ENCODE assay signal across 9 mouse cellular contexts in the genomic region with DNA sequence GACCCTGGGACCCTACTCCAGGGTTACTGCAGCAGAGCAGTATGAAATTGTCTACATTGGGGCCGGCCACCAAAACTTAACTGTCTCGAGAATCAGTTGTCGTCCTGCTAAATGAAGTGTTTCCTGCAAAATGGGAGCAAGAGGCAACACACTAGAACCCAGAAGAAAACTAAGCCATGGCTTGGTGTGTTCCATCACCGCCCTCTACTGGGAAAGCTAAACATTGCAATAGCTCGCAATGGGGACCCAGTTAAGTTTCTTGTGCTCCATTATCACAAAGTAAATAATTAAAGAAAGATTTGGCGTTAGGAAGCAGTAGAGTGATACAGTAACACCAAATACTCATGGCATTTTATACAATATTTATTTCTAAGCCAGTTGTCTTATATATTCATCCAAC.
DNase-seq lines count a peak whose midpoint lies in the region; ATAC-seq and TF ChIP-seq lines count a peak whose summit lies in the region.
"Had no signal": no experiment of that assay in that cellular context is flagged by ENCODE, and none has a peak within 500 bp of the region (broad histone marks: within the 10 kb centered on the region; RNA-seq: fewer than 3 reads in every experiment).

No protein-coding gene starts in this region.

- no peak overlapping the region for H3K4me3 ChIP-seq in liver, adult 2 months (ENCODE audit: insufficient read depth, low read depth, low read length)
- H3K4me3 ChIP-seq in liver, embryonic 11.5 days (ENCODE audit: low read depth, low read length): no peak overlapping the region
- no peak overlapping the region for H3K4me3 ChIP-seq in limb, embryonic 10.5 days
- H3K4me3 ChIP-seq: liver, embryonic 15.5 days had no signal

- no peaks in the 10 kb centered on the region for H3K4me1 ChIP-seq in liver, adult 2 months (ENCODE audit: control insufficient read depth, insufficient read depth, low read length)
- no peaks in the 10 kb centered on the region for H3K4me1 ChIP-seq in liver, embryonic 11.5 days (replicated peaks; ENCODE audit: control insufficient read depth, insufficient read depth, low read length)
- H3K4me1 ChIP-seq in limb, embryonic 10.5 days: peaks cover 5% of the 10 kb centered on the region
- H3K4me1 ChIP-seq: liver, embryonic 15.5 days had no signal

- no peak overlapping the region for H3K27ac ChIP-seq in liver, adult 2 months (replicated peaks; ENCODE audit: insufficient read depth, low read depth, low read length)
- no peak overlapping the region for H3K27ac ChIP-seq in liver, embryonic 11.5 days (ENCODE audit: low read depth, low read length)
- H3K27ac ChIP-seq in limb, embryonic 10.5 days: no peak overlapping the region
- H3K27ac ChIP-seq: liver, embryonic 15.5 days had no signal

- DNase-seq in liver, adult 2 months (ENCODE audit: extremely low read depth, low read depth, low spot score): peak; percentile 19
- no peak for DNase-seq in liver, embryonic 11.5 days (ENCODE audit: low spot score)
- DNase-seq in T-cell, adult 2 months (ENCODE audit: low spot score): peak; percentile 43
- DNase-seq in cerebellum, postnatal 25 days: peak; percentile 58 to 78
- DNase-seq in kidney, adult 9 months: peak; percentile 56
- DNase-seq in limb, embryonic 10.5 days (ENCODE audit: low spot score): peak; percentile 45
- peak; percentile 52 for DNase-seq in right cerebral cortex, postnatal 14 days
- no peak for DNase-seq in MN1 (ENCODE audit: low spot score)

- no peaks in the 10 kb centered on the region for H3K36me3 ChIP-seq in liver, adult 2 months (ENCODE audit: control insufficient read depth, insufficient read depth, low read length)
- H3K36me3 ChIP-seq in liver, embryonic 11.5 days (ENCODE audit: control insufficient read depth, insufficient read depth, low read length): no peaks in the 10 kb centered on the region
- H3K36me3 ChIP-seq in limb, embryonic 10.5 days: no peaks in the 10 kb centered on the region
- H3K36me3 ChIP-seq: liver, embryonic 15.5 days had no signal

- no peak overlapping the region for H3K4me2 ChIP-seq in liver, embryonic 11.5 days
- H3K4me2 ChIP-seq: liver, embryonic 15.5 days had no signal

- ATAC-seq in liver, embryonic 11.5 days (replicated peaks; ENCODE audit: low FRiP score): no peak

- H3K9ac ChIP-seq in liver, adult 2 months (ENCODE audit: low read depth, low read length): no peak overlapping the region
- no peak overlapping the region for H3K9ac ChIP-seq in liver, embryonic 11.5 days (ENCODE audit: low read depth, low read length)
- H3K9ac ChIP-seq: liver, embryonic 15.5 days had no signal

- no peaks in the 10 kb centered on the region for H3K79me2 ChIP-seq in liver, adult 2 months (ENCODE audit: control insufficient read depth, insufficient read depth, low read length)

- no peaks in the 10 kb centered on the region for H3K9me3 ChIP-seq in liver, embryonic 11.5 days (ENCODE audit: control insufficient read depth, low read length)
- no peaks in the 10 kb centered on the region for H3K9me3 ChIP-seq in limb, embryonic 10.5 days (replicated peaks)
- H3K9me3 ChIP-seq: liver, embryonic 15.5 days had no signal

- H3K27me3 ChIP-seq in liver, adult 2 months (ENCODE audit: control insufficient read depth, insufficient read depth, low read length): no peaks in the 10 kb centered on the region
- H3K27me3 ChIP-seq in liver, embryonic 11.5 days (replicated peaks; ENCODE audit: control insufficient read depth, insufficient read depth, low read length): no peaks in the 10 kb centered on the region
- no peaks in the 10 kb centered on the region for H3K27me3 ChIP-seq in limb, embryonic 10.5 days (ENCODE audit: low read depth, poor library complexity, severe bottlenecking)
- H3K27me3 ChIP-seq: liver, embryonic 15.5 days had no signal

- peak; percentile 36; the same call in 1 of the 2 replicates for TF ChIP-seq CTCF in liver, adult 2 months (IDR thresholded peaks at IDR 0.05; ENCODE audit: low read depth, low read length)

- no peak for TF ChIP-seq POLR2A in liver, adult 2 months (IDR thresholded peaks at IDR 0.05; ENCODE audit: extremely low read depth, insufficient read depth, low read length)

- 16% methylated on average over 6 of the region's 6 CpGs for WGBS in liver, adult 2 months
- 18% methylated on average over 6 of the region's 6 CpGs for WGBS in liver, embryonic 11.5 days
- 30% methylated on average over 6 of the region's 6 CpGs for WGBS in limb, embryonic 10.5 days

Comparison
In these comparisons a context has a peak if more than half of its experiments do, and no peak if none do; other contexts are left out.
1. DNase-seq: peak in liver, adult 2 months (single experiment), T-cell, adult 2 months (single experiment), cerebellum, postnatal 25 days (2 of 2), kidney, adult 9 months (single experiment), limb, embryonic 10.5 days (single experiment) and right cerebral cortex, postnatal 14 days (single experiment); none in liver, embryonic 11.5 days (single experiment) and MN1 (single experiment).